In genomic region chr11:119943428-119943988, GRCm38 (mm10) we compare ENCODE assay signal across 8 mouse cellular contexts. TPM values are rescaled to one million over a fixed set of nuclear protein-coding genes. Genes with fewer than 3 reads are reported as not detected.
A peak's percentile ranks its signal among the peaks of the same experiment; 100 is the strongest.
DNase-seq lines count a peak whose midpoint lies in the region; ATAC-seq and TF ChIP-seq lines count a peak whose summit lies in the region.

No protein-coding gene starts in this region.

- DNase-seq in layer of hippocampus, adult 11-12 months (ENCODE audit: low spot score), result peak; percentile 44
- DNase-seq in layer of hippocampus, adult 9-10 months (ENCODE audit: low spot score), result no peak
- DNase-seq in ES-E14 (ENCODE audit: low read depth, low spot score), result no peak
- DNase-seq in embryonic facial prominence, embryonic 11.5 days (ENCODE audit: low spot score), result peak; percentile 30
- DNase-seq in hindbrain, postnatal 0 days (ENCODE audit: low spot score), result peak; percentile 37
- peak; percentile 47 for DNase-seq in lung, postnatal 10 days
- DNase-seq in right cerebral cortex, adult 2 months (ENCODE audit: low spot score in 2 of 2), result no peak

- WGBS in embryonic facial prominence, embryonic 11.5 days, result 8% methylated on average over 32 of the region's 32 CpGs
- WGBS in hindbrain, postnatal 0 days, result 2% methylated on average over 32 of the region's 32 CpGs
- 2% methylated on average over 32 of the region's 32 CpGs for WGBS in stomach, embryonic 15.5 days

- H3K4me3 ChIP-seq in ES-E14 (ENCODE audit: insufficient read depth in 1 of 2, low read depth in 1 of 2, low read length in 2 of 2, poor library complexity in 1 of 2, severe bottlenecking in 1 of 2), result peak overlapping the region; percentile 80 to 83
- peak overlapping the region; percentile 65 for H3K4me3 ChIP-seq in embryonic facial prominence, embryonic 11.5 days (ENCODE audit: low read depth, low read length)
- peak overlapping the region; percentile 80 for H3K4me3 ChIP-seq in hindbrain, postnatal 0 days (ENCODE audit: low read length)
- peak overlapping the region; percentile 84 for H3K4me3 ChIP-seq in stomach, embryonic 15.5 days (replicated peaks)

- TF ChIP-seq CTCF in hindbrain, postnatal 0 days (IDR thresholded peaks at IDR 0.05; ENCODE audit: low read depth), result peak; percentile 33; the same call in 1 of the 2 replicates

- peak; percentile 37 for ATAC-seq in embryonic facial prominence, embryonic 11.5 days (replicated peaks; ENCODE audit: insufficient number of reproducible peaks, low FRiP score, low TSS enrichment, low read depth)
- 0 out of 2 replicates have a peak, but pooled peaks have one; percentile 0 for ATAC-seq in hindbrain, postnatal 0 days
- ATAC-seq in stomach, embryonic 15.5 days (ENCODE audit: insufficient read depth, low FRiP score, low read depth), result 0 out of 2 replicates have a peak, but pooled peaks have one; percentile 1

- H3K36me3 ChIP-seq in ES-E14 (ENCODE audit: control insufficient read depth, insufficient read depth, low read length, poor library complexity, severe bottlenecking), result no peaks in the 10 kb centered on the region
- H3K36me3 ChIP-seq in embryonic facial prominence, embryonic 11.5 days (replicated peaks; ENCODE audit: control insufficient read depth, insufficient read depth, low read depth, low read length), result no peaks in the 10 kb centered on the region
- no peaks in the 10 kb centered on the region for H3K36me3 ChIP-seq in hindbrain, postnatal 0 days (ENCODE audit: insufficient read depth, low read length)
- no peaks in the 10 kb centered on the region for H3K36me3 ChIP-seq in stomach, embryonic 15.5 days

- H3K27ac ChIP-seq in ES-E14 (ENCODE audit: insufficient read depth, low read depth, low read length, poor library complexity, severe bottlenecking), result no peak overlapping the region
- no peak overlapping the region for H3K27ac ChIP-seq in embryonic facial prominence, embryonic 11.5 days (replicated peaks; ENCODE audit: low read depth, low read length)
- peak overlapping the region; percentile 81 for H3K27ac ChIP-seq in hindbrain, postnatal 0 days
- peak overlapping the region; percentile 73 for H3K27ac ChIP-seq in stomach, embryonic 15.5 days

- H3K4me1 ChIP-seq in ES-E14 (ENCODE audit: control insufficient read depth in 2 of 2, insufficient read depth in 2 of 2, low read length in 2 of 2, poor library complexity in 1 of 2), result peaks cover 10 to 26% of the 10 kb centered on the region in 2 experiments
- no peaks in the 10 kb centered on the region; the same call in 1 of the 2 replicates for H3K4me1 ChIP-seq in embryonic facial prominence, embryonic 11.5 days (ENCODE audit: control insufficient read depth, insufficient read depth, low read length)
- peaks cover 42% of the 10 kb centered on the region for H3K4me1 ChIP-seq in hindbrain, postnatal 0 days (ENCODE audit: insufficient read depth, low read length)
- H3K4me1 ChIP-seq in stomach, embryonic 15.5 days, result peaks cover 54% of the 10 kb centered on the region

- in situ Hi-C loops in ES-E14 (cut with MboI; ENCODE audit: low sequenced_read_pairs in 2 of 2, unreplicated experiment in 2 of 2), result no loop called here

- H3K9me3 ChIP-seq in ES-E14 (ENCODE audit: control insufficient read depth, insufficient read depth, low read depth, low read length), result no peaks in the 10 kb centered on the region
- H3K9me3 ChIP-seq in embryonic facial prominence, embryonic 11.5 days (replicated peaks; ENCODE audit: control insufficient read depth, low read length), result no peaks in the 10 kb centered on the region
- no peaks in the 10 kb centered on the region for H3K9me3 ChIP-seq in hindbrain, postnatal 0 days (ENCODE audit: low read length)
- no peaks in the 10 kb centered on the region for H3K9me3 ChIP-seq in stomach, embryonic 15.5 days

- no peaks in the 10 kb centered on the region for H3K27me3 ChIP-seq in embryonic facial prominence, embryonic 11.5 days (ENCODE audit: control insufficient read depth, insufficient read depth, low read length)
- no peaks in the 10 kb centered on the region for H3K27me3 ChIP-seq in hindbrain, postnatal 0 days (ENCODE audit: insufficient read depth, low read length)
- no peaks in the 10 kb centered on the region for H3K27me3 ChIP-seq in stomach, embryonic 15.5 days (replicated peaks)

- peak overlapping the region; percentile 95 for H3K4me2 ChIP-seq in embryonic facial prominence, embryonic 11.5 days (ENCODE audit: low read depth, low read length)
- peak overlapping the region; percentile 73 for H3K4me2 ChIP-seq in hindbrain, postnatal 0 days (ENCODE audit: low read depth, low read length)
- H3K4me2 ChIP-seq in stomach, embryonic 15.5 days, result peak overlapping the region; percentile 96

- peak overlapping the region; percentile 75 for H3K9ac ChIP-seq in ES-E14 (ENCODE audit: insufficient read depth, low read depth, low read length, poor library complexity, severe bottlenecking)
- H3K9ac ChIP-seq in embryonic facial prominence, embryonic 11.5 days (replicated peaks; ENCODE audit: low read length), result peak overlapping the region; percentile 69
- peak overlapping the region; percentile 82 for H3K9ac ChIP-seq in hindbrain, postnatal 0 days (replicated peaks; ENCODE audit: low read length)
- peak overlapping the region; percentile 76 for H3K9ac ChIP-seq in stomach, embryonic 15.5 days

TF ChIP-seq in ES-E14, 5 proteins besides CTCF, POLR2A, EP300 and RAD21:
- TF ChIP-seq MAFK (IDR thresholded peaks at IDR 0.05; ENCODE audit: insufficient read depth, low read depth, low read length) (no peak), ZNF384 (IDR thresholded peaks at IDR 0.05; ENCODE audit: low read depth, low read length) (no peak)
TF ChIP-seq in ES-E14: peak in this region for 0.

RNA-seq across cellular contexts. Expression of gene Baiap2, which starts 0.9 kb away (rescaled TPM):
- total RNA-seq in ES-E14 (2012; rRNA removed), result 21.8 and 23.3 TPM in 2 replicates
- 11.9 and 13.9 TPM in 2 replicates for polyA plus RNA-seq in embryonic facial prominence, embryonic 11.5 days (2014; fragmentation: Nextera tagmentation; extraction: Ambion mirVana)
- total RNA-seq in hindbrain, postnatal 0 days (2014; rRNA removed), result 45.9 and 62.4 TPM in 2 replicates
- polyA plus RNA-seq in hindbrain, postnatal 0 days (2015; fragmentation: Nextera tagmentation; extraction: Ambion mirVana), result 30.8 and 31.5 TPM in 2 replicates
- polyA plus RNA-seq in stomach, embryonic 15.5 days (2015; fragmentation: Nextera tagmentation; extraction: Ambion mirVana), result 24.8 and 30.9 TPM in 2 replicates

RNA-seq across cellular contexts. Expression of gene Chmp6, which starts 30.3 kb away (rescaled TPM):
- 48.1 and 58.1 TPM in 2 replicates for total RNA-seq in ES-E14 (2012; rRNA removed)
- polyA plus RNA-seq in embryonic facial prominence, embryonic 11.5 days (2014; fragmentation: Nextera tagmentation; extraction: Ambion mirVana), result 93.8 and 106 TPM in 2 replicates
- total RNA-seq in hindbrain, postnatal 0 days (2014; rRNA removed), result 102 and 117 TPM in 2 replicates
- 115 and 118 TPM in 2 replicates for polyA plus RNA-seq in hindbrain, postnatal 0 days (2015; fragmentation: Nextera tagmentation; extraction: Ambion mirVana)
- 79.4 and 86.0 TPM in 2 replicates for polyA plus RNA-seq in stomach, embryonic 15.5 days (2015; fragmentation: Nextera tagmentation; extraction: Ambion mirVana)

Comparison
In these comparisons a context has a peak if more than half of its experiments do, and no peak if none do; other contexts are left out.
1. DNase-seq: peak in layer of hippocampus, adult 11-12 months (single experiment), embryonic facial prominence, embryonic 11.5 days (single experiment), hindbrain, postnatal 0 days (single experiment) and lung, postnatal 10 days (single experiment); none in layer of hippocampus, adult 9-10 months (single experiment), ES-E14 (single experiment) and right cerebral cortex, adult 2 months (0 of 2).
2. H3K27ac ChIP-seq: peak in hindbrain, postnatal 0 days (single experiment) and stomach, embryonic 15.5 days (single experiment); none in ES-E14 (single experiment) and embryonic facial prominence, embryonic 11.5 days (single experiment).
3. Peak in every context shown above with its lines, with median percentiles within 50 percentile points of each other: H3K4me3 ChIP-seq, H3K9ac ChIP-seq, ATAC-seq and H3K4me2 ChIP-seq.